Mouse (Mus musculus) heart, adult 8-10 months (tissue): ENCODE measurements at regions not wholly inside any gene's neighbourhood (a gene's known extent, or its start where the extent isn't known, plus 50 kb on each side); places are given as distances from the start of the nearest gene placed in this dataset.

Experiments used
- DNase-seq: peaks from one replicate; pipeline ENCODE4 v3.0.0; 2022; ENCODE audit warnings: low spot score

DNA sequence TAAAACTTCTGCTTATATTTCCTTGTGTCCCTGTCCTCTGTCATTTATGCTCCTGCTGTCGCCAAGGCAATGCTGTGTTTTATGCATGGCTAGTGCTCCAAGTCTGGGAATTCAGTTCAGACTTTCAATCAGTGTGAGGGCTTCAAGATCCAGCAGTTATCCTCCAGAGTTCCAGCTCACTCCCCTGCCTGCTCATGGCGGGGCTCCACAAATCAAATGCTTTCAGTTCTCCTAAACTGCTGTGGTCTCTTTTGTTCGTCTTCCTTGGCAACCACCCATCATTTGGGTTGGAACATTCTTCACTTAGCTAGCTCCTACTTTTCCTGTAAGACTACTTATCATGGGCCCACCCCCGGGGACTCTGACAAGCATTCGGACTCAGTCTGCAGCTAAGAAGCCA is 120.0 kb downstream of the Csl start:
- DNase-seq: no peak

DNA sequence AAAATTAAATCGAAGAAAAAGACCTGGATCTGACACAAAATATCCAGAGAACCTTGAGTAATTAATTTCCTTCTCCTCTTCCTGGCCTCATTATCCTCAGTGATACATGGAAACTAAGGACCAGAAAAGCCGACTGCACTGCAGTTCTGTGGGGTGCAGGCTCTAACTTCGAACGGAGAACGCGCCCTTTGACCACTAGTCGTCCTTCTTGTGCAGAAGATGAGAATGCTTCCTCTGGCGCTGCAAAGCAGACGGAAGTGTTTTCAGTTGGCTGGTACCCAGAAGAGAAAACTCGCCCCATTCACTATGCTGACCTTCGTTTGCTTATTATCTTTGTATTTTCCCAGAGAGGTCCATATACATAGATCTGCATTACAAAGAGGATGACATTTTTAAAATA is 117.7 kb downstream of the Csl start:
- DNase-seq: peak; percentile 81

DNA sequence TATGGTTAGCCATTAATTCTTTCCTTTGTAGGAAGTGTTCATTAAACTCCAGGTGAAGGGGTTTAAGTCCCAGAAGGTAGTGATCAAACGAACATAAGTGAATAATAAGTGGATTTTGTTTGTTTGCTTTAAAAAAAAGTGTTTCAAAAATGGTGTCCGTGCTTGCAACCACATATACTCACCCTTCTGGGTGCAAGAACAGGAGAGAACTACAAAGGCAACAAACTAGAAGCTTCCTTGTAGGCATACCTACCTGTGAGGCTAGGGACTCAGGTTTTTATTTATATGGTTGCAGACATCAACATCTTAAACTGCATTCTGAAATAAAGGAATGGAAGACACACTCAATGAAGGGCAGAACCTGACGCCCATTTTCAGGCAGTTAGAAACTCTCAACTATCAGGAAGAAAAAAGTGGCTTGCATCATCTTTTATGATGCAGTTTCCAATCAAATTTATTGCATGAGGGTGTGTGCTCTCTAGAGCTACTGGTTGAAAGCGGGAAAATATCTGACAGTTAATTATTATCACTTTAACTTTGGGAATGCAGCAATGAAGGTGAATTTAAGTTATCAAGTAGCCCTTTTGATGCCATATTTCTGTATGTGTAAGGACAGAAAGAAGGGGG is 117.1 kb downstream of the Csl start:
- no peak for DNase-seq

DNA sequence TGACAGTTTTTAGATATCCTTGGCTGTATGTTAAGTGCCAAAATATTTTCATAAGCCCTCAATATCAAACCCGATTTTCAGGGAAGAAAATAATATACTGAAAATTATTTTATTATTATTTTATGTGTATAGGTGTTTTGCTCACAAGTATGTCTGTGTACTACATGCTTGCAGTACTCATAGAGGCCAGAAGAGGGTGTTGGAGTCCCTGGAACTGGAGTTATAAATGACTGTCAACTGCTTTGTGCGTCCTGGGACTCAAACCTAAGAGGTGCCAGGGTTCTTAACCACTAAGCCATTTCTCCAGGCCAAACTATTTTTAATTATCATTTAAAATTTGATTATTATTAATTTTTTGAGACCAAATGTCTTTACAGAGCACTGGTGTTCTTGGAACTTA is 114.5 kb downstream of the Csl start:
- no peak for DNase-seq

- no peak for DNase-seq
Observed at GRCm38 (mm10) chr10:99652011-99652410, 107.4 kb downstream of the Csl start.

DNA sequence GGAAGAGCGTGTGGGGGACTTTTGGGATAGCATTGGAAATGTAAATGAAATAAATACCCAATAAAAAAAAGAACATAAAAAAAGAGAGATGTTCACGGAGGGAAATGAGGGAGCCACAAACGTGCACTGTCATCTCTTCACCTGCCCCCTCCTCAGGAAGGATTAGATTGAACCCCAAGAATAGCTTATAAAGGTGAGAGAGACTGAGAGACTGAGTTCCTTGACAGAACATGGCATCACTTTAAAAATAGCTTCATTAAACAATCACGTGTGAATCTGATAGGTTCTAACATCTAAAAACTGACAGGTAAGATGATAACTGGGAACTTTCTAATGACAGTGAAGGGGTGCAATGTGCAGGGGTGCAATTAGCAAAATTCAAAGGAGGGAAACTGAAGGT is 105.2 kb downstream of the Csl start:
- no peak for DNase-seq

DNA sequence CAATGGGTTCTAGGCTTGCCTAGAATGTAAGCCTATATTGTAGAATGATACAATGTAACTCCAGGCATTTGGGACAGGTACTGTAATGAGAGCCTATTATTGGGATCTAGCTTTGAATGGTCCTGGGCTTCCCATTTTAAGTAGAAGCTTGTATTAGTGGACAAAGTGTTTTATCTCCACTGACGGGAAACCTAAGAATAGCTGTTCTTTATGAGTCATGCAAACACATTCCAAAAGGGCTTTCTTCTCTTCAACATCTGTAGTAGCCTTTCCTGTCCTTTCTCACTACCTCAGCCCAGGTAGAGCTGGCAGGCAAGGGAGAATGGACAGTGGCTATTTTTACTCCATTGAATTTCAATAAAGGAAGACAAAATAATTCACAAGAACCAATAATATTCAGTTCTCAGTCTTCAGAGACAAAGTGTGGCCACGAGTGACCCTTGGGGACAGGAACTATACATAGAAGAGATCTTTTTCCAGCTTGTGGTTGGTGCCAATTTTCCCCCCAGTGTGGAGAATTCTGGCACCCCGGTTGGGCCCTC is 82.8 kb downstream of the Csl start:
- DNase-seq: peak; percentile 66

GRCm38 (mm10) chr10:99678096-99678495 is 81.4 kb downstream of the Csl start:
- no peak for DNase-seq

DNA sequence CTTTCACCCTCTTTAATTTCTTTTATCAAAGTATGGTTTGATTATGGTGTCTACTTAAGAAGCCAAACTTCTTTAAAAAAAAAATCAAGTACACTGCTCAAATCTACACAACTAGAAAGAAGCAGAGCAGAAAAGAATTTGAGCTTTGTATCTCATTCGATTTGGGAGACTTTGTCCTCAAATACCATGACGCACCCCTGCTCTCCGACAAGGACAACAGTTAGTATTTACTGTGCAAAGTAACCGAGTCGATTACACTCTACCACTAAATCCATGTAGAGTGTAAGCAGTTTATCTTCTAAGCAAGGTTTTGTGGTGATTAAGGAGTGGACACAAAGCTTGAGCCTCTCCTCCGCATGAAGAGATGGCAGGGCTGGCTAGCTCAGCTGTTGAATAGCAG is 79.6 kb downstream of the Csl start:
- no peak for DNase-seq

- DNase-seq: no peak
Observed at GRCm38 (mm10) chr10:99681932-99682331, 77.5 kb downstream of the Csl start.

DNA sequence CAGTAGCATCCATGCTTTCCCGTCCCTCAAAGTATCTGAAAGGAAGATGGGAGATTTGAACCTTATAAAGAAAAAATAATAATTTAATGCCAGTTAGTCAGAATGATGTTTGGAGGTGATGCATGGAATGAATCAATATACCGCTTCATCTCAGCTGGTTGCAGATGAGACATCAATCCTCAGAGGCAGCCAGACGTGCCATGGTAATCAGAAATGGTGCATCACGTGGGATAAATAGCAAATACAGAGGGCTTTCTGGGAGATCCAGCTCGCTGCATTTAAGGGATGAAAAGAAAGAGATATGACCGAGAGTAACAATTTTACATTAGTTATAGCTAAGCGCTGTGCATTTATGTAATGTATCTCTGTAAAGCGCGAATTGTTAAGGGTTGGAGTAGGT is 77.1 kb downstream of the Csl start:
- DNase-seq: no peak

DNA sequence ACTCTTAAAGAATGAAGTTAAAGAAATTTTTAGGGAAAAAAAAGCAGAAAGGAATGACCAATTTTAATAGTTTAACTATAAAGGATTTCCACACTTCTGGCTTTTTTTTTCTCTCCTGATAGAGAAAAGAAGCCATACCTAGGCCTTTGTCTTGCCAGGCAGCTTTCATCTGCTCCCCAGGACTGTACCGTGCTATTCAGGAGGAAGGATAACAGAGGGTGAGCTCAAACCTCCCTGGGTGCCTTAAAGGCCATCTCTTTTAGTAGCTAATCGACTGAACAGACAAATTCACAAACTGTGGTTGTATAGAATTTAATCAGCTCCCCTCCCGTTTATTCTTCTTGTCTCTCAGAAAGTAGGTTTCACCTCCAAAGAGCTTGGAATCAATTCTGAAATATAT is 76.1 kb downstream of the Csl start:
- DNase-seq: no peak

DNA sequence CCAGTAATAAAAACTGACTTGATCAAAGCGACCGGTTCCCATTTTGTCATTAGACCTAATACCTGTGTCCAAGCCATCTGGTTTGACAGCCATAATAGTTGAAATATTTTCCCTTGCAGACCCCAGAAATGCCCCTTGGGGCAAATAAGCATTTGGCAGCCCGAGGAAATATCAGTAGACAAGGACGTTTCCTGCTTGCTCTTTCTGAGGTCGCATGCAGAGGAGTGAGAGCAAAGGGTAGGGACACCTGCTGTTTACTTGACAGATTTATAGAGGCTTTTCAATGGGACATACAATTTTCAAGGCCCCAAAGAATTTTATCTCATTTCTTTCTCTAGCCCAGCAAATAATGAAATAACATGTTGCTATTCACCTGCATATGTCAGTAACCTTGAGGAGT is 73.5 kb downstream of the Csl start:
- no peak for DNase-seq

DNA sequence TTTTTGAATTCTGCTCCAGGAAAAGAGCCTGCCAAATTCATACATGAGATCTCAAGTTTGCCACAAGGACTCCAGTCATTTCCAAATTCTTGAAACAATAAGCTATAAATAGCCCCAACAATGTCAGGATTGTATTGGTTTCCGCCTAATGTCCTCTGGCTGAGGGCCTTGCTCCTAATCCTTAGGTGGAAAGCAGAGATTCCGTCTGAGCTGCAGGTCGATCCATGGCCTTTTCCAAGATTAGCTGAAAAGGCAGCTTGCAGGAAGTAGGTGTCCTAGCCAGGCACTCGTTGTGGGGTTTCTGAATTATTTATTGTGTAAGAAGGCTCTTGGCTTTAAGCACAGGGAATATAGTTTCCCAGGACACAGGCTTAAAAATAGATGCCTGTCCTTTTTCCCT is 72.4 kb downstream of the Csl start:
- DNase-seq: peak; percentile 79

DNA sequence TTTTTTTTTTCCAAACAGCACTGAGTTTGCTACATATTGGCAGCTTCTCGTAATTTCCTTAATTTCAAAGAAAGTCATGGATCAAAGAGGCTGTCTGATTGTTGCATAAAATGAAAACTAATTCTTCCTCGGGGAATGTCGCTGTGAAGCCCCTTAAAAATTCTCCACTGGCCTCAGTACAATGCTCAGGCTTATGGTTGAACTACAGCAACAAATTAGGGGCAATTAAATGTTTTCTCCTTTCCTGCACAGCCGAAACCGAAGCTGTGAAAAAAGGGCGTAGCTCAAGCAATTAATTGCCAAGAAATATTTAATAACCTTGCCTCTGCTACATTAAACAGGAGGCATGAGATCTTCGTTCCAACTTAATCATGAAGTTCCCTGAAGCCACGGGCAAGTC is 61.8 kb downstream of the Csl start:
- DNase-seq: no peak

DNA sequence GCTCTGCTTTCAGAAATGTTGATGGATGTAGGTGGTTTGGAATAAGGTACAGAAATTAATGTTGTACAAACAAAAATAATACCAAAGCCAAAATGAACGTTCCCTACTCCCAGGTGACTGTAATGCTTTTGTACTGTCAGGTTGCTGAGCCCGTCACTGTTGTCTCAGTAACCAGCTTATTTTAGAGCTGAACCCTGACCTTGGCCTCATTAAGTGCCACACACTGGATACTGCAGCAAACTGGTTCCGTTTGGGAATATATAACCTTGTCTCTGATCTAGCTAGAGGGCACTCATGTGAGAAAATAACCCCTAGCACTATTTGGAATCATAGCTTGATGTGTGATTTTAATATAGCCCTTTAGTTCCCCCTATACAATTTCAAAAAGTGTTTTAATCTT is 60.0 kb downstream of the Csl start:
- DNase-seq: no peak

DNA sequence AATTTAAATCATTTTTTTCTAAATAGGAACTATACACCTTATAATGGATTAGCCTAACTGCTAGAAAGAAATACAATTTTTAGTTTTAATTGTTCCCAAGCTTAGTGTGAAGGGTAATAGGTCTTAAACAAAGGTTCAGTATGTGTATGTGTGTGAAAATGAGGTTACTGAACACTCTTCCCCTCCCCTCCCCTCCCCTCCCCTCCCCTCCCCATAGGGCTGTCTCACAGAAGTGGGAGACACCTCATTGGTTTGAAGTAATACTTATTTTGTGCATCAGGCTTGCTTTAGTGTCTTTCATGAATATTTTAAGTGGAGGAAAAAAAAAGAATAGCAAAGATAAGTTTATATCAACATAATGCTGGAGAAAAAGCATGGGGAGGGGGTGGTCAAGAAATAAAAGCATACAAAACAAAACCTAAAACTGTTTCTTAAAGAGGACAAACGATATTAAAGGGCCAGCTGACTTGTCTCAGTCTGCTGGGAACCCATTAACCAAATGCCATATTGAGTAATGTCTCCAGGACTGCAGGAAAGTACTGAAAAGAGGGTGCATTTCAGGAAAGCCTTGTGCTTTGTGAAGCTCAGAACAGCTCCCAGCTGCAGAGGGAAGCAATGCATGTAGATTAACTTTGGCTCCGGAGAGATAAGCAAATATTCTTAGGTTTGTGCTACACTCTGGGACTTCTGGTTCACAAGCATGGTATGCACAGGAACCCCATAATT is 59.2 kb downstream of the Csl start:
- DNase-seq: no peak
